Mouse (Mus musculus): ENCODE data around the gene Glis2.
"Not testable (repeated sequence)": the region's sequence is repeated elsewhere in the genome, so short reads cannot be mapped to it uniquely, and the experiment has no call there.

Glis2 gene

DNA sequence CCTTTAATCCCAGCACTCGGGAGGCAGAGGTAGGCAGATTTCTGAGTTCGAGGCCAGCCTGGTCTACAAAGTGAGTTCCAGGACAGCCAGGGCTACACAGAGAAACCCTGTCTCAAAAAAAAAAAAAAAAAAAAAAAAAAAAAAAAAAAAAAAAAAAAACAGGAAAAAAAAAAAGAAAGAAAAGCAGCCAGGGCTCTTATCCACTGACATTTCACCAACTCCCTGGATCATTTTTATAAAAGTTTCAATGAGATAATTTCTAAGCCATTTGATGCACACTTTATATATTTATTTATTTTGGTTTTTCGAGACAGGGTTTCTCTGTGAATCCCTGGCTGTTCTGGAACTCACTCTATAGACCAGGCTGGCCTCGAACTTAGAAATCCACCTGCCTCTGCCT, 13.3 kb upstream of the Glis2 start:
- DNase-seq (ENCODE audit: low read depth, low spot score): not testable (repeated sequence)

DNA sequence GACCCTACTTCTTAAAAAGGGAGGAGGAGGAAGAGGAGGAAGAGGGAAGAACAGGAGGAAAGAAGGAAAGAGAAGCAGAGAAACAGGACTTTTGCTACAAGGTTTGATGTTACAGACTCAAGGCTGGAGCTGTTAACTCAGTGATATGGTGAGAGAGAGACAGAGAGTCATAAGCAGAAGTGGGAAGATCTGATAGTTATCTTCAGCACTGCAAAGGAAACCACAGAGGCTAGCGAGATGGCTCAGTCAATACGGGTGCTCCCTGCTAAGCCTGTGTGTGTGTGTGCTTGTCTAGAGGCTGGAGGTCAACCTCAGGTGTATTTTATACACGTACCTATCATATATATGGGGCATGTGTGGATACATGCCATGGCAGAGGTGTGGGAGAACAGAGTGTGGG, 10.7 kb upstream of the Glis2 start:
- no peak for DNase-seq (ENCODE audit: low read depth, low spot score)

DNA sequence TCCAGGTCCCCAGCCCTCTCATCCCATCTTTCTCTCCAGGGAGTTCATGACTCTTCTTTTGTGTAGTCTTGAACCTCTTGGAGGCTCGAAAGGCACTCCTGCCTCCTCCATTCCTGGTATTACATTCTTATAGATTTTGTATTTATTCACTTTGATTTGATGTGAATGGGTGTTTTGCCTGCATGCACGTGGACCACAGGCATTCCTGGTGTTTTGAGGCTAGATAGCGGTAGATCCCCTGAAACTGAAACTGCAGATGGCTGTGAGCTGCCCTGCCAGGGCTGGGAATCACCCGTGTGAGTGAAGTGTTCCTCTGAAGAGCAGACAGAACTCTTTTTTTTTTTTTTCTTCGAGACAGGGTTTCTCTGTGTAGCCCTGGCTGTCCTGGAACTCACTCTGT, 10.1 kb upstream of the Glis2 start:
- no peak for DNase-seq (ENCODE audit: low read depth, low spot score)

DNA sequence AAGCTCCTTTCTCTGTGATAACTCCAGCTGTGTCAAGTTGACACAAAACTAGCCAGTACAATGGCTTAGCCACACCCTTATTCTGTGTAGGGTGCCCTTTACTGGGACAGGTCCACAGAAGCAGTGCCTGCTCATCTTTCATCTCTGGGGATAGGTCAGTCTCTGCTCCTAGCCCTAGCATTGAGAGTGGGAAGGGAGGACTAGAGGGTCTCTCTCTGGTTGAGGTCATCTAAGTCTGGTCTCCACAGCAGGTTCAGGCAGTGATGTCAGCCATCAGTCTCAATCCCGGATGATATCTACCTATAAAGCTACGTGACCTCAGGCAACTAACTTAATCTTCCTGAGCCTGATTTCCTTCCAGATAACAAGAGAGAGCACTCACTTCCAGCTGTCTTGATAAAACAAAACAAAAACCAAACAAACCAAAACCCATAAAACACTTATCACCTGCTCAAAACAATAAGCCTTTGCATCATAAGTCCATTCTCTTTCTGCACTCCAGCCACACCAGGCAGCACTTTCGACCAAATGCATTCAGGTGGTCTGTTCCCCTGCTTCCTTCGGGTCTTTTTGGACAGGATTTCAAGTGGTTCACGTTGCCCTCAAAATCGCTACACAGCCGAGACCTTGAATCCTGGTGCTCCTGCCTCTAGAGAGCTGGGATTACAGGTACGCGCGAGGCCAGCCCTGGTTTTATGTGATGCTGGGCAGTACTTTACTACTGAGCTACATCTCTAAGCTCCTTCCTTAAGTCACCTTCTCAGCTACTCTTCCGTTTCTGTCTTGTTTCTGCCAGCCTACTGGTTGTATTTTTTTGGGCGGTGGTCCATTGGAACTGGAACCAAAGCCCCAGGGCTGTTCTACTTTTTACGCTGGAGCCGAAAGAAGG, 8.6 kb upstream of the Glis2 start:
- DNase-seq (ENCODE audit: low read depth, low spot score): peak; percentile 60

DNA sequence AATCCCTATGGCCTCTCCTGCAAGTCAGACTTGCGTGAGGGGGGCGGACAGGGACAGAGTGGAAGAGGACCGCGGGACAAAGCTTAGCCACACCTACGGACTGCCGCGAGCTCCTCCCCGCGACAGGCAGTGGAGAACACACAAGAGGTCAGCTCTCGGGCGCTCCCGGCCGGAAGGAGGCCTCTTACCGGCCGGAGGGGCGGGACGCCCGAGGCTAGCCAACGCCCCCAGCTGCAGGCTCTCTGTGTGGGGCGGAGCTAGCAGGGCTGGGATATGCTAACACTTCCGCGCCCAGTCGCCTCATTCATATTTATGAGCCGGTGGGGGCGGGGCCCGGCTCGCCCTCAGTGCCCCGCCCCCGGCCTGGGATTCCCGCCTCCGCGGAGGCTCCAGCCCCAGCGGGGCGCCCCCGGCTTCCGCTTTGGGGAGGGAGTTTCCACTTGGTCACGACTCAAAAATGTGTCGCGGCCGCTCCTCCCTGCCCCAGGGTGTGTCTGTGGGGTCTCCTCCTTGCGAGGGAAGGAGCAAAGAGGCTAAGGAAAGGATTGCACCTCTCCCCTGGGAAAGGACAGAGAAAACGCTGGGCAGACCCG, 7.9 kb upstream of the Glis2 start:
- DNase-seq (ENCODE audit: low read depth, low spot score): peak; percentile 100

DNA sequence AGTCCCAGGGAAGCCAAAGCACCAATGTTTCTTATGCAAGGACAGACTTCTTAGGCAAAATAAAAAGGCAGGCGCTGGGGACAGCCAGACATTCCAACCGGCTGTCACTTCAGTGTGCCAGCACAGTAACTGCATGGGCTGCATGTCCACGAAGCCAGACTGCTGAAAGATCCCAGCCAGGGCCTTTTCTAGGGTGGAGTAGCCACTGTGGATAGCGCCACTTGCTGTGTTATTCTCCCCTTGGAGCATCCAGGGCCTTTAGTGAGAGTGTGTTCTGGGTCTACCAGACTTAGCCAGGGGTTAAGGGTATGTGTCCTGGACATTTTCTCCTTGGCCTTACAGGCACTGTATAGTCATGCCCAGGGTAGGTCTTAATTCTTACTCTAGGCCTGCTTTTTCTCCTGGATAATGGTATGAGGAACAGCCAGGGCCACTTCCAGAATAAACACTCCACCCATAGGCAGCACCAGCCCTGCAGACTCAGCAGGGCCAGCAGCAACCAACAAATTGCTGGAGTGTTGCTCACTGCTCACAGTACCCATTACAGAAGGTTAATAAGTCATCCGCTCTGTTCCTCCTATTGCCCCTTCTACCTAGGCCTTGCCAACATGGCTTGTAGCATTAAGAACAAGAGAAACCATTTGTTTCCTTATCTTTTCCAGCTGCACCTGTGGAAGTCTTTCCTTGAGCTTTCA, 6.8 kb upstream of the Glis2 start:
- DNase-seq (ENCODE audit: low read depth, low spot score): no peak

DNA sequence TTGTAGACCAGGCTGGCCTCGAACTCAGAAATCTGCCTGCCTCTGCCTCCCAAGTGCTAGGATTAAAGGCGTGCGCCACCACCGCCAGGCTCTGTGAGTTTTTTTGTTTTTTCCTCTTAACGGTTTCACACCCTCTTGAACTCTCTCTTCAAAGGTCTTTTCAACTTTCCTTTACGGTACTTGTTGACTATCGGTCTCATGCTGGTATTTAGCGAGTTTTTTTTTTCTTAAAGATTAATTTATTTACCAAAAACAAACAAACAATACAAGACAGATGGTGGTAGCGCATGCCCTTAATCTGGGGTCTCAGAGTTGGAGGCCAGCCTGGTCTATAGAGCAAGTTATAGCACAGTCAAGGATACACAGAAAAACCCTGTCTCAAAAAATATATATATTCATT, 4.3 kb upstream of the Glis2 start:
- DNase-seq (ENCODE audit: low read depth, low spot score): peak; percentile 79

DNA sequence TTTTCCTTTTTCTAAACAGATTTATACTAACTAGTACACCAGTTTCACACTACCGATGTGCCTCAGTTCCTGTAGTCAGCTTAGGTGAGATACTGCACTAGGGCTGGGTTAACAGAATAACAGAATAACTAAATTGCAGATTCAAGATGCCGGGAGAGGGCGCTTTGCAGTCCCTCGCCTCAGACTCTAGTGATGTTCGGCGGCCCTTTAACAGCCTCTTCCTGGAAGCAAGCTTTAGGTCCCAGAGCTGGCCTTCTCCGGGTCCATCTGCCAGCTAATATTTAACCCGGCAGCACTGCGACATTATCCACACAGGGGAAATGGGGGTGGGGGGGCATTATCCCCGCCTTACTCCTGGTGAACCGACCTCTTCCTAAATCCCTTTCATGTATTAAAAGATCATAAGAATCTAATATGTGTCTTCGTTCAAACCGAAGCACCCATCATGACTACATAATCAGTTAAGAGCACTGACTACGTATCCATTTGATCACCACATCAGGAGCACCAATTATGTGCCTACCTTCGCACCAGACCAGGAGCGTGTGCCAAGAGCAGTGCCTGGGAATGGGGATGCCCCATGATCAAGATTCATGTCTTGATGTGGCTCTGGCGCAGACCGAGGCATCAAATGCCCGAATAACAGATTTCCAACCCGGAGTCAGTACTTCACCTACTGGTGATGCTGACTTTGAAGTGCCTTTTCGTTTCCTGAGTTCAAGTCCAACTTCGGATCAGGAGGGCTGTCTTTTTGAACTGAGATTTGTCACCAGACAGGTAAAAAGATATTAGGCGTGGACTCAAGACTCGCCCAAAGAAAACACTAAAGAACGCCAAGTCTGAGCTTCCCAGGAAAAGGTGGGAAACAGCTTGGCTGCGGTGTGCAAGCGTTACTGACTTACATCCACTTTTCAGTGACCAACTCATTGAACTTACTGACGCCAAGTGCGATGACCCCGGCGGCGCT, 1.3 kb upstream of the Glis2 start:
- DNase-seq (ENCODE audit: low read depth, low spot score): peak; percentile 62

DNA sequence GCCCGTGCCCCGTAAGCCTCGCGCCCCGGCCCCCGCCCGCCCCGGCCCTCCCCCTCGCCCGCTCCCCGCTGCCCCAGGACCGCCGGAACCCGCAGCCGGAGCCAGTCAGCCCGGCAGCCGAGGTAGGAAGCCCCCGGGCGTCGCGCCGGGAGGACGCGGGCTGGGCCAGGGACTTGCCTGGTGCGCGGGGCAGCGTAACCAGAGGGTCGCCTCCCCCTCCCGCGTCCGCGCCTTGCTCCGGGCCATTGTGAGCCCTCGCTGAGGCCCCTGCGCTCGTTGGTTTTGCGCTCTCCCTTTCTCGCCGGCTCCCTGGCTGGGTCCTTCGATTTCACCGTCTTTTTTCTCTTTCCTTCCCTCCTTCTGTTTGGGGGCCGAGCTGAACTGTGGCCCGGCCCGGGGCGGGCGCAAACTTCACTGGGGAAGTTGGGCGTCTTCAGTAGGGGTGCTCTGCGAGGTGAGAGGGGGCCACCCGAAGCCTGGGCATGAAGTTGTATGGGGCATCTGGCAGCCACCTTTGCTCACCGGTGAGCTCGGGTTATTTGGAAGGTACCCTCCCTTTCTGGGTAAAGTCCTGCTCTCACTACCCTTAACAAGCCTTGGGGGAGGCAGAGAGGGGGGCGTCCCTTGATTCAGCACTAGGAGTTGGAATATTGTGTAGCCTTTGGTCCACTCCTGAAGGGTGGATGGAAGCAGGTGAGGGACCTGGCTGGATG, 457 bp downstream of the Glis2 start:
- DNase-seq (ENCODE audit: low read depth, low spot score): peak; percentile 50

DNA sequence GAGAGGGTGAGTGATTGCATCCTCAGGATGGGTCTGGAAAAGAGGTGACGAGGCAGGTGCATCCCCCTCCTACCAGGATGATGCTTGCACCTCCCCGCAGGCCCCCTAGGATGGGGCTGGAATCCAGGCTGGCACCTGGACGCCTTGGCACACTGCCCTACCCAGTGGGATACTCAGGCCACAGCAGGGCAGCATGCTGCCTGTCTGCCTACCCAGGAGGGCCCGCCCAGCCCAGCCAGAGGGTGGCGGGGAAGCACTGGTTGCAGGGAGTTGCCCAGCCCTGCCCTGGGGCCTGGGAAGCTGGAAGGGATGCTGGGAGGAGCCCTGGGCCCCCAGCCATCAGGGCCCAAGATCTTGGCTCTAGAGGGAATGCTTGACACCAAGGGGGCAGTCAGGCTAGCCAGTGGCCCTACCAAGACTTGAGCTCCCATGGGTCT, 1.0 kb downstream of the Glis2 start:
- DNase-seq (ENCODE audit: low read depth, low spot score): peak; percentile 65

DNA sequence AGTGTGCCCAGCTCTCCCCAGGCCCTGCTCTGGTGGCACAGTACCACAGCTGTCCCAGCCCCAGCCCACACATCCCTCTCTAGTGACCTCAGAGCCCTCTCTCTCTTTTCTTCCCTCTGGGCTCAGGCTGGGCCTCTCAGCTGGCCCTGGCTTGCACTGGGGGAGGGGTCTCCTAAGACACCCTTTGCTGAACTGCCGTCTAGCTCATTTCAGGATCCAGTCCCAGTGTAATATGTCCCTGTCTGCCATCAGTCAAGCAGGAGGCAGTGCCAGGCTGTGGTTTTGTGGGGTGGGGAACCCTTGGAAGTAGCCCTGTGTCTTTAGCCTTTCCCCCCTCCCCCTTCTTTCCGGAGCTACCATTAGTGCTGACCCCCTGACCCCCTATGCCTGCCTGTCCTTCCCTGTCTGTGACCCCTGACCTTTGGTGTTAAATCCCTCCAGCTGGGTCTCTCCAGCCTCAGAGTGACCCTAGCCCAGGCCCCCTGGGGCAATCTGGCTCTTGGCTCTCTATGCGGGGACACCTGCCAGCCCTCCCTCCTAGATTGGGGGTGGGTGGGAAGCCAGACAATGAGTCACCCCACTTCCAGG, 1.7 kb downstream of the Glis2 start:
- no peak for DNase-seq (ENCODE audit: low read depth, low spot score)

DNA sequence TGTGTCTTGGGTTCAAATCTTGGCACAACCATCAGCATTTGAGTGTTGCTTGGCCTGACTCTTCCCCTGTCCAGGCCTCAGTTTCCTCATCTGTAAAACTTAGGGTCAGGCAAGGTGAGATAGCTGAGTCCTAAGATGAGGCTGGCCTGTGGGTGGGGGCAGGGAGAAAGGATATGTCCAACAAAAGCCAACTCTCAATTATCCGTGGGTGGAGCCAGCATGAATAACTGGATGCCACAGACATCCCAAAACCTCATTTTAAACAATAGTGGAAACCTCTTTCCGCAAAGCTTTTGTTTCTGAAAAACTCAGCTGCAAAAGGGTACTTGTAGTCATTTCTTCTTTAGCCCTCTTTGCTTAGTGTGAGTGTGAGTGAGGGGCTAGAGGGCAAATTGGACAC, 2.3 kb downstream of the Glis2 start:
- DNase-seq (ENCODE audit: low read depth, low spot score): no peak

DNA sequence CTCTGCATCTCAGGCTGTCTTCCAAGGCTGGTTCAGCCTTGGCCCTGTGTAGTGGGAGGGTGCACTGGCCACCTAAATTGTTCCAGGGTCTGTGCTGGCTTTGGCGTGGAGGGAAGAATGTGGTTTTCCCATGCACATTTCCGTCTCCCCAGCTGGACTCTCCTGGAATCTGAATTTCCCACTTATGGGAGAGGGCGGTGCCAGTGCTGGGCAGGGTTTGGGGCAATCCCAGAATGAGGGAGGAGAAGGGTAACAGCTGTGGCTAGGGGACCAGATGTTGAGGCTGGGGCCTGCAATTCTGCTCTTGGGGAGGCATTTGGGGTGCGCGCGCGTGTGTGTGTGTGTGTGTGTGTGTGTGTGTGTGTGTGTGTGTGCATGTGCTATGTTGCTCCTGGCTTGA, 2.8 kb downstream of the Glis2 start:
- DNase-seq (ENCODE audit: low read depth, low spot score): peak; percentile 15

DNA sequence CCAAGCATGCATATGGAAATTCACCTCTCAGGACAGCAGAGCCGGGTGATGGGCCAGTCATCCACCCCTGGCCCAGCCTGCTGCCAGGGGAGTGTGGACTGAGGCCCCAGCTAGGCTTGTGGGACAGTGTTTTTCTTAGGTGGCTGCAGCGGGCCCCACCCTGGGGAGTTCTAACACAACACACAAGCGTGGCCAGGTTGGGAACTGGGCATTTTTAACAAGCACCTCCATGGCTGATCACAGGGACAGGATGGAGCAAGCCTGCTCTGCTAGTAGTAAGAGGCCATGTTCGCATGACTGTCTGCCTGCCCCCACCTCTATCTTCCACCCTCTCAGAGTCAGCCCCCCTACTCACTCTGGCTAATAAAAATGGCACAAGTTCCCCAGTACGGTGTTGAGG, 3.5 kb downstream of the Glis2 start:
- no peak for DNase-seq (ENCODE audit: low read depth, low spot score)

DNA sequence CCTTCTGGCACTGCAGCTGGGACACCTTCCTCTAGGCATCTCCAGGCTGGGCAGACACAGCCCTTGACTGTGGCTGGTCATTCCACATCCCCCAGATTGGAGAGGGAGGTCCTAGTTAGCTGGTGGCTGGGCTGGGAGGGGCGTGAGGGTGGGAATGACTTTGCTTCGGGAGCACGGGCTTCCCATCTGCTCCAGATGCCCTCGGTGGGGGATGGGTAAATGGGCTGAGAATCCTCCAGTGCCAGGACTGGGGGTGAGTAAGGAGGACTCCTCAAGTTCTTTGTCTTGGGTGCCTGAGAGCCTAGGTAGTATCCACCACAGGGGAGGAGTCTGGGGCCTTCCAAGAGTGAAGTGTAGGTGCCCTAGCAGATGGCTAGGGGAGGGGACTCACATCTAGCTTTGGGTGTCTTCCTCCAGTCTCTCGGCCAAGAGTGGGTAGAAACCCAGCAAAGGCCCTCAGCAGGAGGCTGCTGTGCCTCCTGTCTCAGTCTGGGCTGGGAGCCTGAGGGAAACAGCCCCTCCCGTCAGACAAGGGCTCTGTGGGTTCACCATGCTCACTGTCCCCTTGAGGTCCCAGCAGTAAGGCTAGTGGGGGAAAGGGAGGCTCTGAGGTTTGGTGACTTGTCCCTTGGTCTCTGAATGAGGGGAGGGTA, 4.5 kb downstream of the Glis2 start:
- DNase-seq (ENCODE audit: low read depth, low spot score): peak; percentile 40

DNA sequence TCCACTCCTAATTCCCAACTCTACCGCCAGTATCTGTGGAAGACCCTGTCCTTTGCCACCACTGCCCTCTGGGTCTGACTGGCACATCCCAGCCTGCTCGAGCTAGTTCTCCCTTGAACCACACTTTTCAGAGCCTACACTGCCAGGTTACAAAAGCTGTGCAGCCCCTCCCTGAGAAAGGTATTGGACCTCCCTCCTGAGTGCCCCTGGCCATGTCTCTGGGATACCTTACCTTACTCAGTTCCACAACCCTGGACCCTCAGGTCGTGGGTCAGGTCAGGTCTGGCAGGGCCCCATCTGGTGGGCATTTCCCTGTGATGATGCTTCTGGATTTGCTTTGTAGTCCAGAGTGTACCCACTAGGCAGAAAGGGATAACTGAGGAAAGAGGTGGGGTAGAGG, 5.1 kb downstream of the Glis2 start:
- no peak for DNase-seq (ENCODE audit: low read depth, low spot score)

DNA sequence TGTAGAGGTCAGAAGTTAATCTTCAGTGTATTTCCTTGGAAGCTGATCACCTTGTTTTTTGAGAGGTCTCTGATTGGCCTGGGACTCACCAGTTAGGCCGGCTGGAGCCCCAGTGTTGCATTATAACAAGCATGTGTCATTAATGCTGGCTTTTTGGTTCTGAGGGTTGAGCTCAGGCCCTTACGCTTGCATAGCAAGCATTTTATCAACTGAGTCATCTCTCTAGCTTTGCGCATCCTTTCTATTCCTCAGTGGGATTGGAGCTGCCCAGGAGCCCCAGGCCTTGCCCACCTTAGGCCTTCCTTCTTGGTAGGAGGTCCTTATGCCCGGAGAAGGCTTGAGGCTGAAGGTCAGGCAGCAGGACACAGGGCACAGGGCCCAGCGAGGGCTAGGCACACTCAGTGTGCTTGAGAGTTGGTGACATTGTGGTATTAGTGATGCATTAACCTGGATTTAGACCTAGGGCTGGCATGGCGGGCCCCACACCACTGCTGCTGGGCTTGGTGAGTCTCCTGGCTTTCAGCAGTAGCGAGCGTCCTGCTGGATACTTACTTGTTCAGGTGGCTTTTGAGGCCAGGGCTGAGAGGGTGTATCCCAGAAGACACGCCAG, 6.3 kb downstream of the Glis2 start:
- DNase-seq (ENCODE audit: low read depth, low spot score): no peak

DNA sequence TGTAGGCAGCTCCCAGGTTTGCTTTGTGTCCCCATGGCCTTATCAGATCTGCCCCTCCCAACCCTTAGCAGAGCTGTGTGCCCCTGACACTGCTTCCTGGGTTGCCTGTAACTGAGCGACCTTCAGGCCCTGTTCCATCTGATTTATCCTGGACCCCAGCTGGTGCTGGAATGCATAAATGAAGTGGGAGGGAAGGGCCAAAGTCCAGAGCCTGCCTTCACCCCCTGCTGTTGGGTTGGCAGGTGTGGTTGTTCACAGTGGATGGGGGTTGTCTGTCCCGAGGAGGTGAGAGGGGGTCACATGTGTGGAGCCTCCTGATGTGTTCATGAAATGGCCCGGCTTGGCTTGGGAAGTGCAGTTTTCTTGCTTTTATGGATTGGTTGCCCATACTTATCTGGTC, 7.7 kb downstream of the Glis2 start:
- DNase-seq (ENCODE audit: low read depth, low spot score): peak; percentile 93

DNA sequence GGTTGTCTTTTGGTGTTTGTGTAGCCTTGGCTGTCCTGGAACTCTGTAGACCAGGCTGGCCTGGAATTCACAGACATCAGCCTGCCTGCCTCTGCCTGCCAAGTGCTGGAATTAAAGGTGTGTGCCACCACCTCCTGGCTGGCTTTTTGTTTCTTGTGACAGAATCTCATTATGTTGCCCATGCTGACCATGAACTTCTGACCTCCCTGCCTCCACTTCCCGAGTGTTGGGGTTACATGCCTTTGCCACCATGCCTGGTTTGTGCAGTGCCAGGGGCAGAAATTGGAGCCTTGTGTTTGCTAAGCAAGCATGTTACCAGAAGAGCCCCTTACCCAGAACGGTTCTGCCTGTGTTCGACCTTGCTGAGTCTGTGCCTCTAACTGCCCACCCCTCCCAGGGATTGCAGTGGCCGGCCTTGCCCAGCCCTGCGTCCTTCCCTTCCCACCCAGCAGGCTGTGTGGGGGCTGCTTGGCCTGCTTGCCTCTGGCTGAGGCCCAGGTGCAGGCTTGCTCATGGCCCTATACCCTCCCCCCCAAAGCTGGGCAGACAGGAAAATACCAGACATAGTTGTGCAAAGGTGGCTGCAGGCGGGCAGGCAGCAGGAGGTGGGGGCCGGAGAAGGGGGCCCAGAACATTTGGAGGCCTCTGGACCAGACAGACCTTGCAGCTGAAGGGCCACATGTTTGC, 8.4 kb downstream of the Glis2 start:
- peak; percentile 51 for DNase-seq (ENCODE audit: low read depth, low spot score)
